Mouse (Mus musculus): Measurements from ENCODE around the gene Taf4.

Taf4 gene

GRCm38 (mm10) chr2:179976628-179977343 lies at the start of gene Taf4:
Gene Taf4 (minus strand): TSS chr2:179976646.
- peak; percentile 92 for DNase-seq (ENCODE audit: low spot score)

GRCm38 (mm10) chr2:180025861-180026200 lies 49.4 kb upstream of the Taf4 start:
- DNase-seq (ENCODE audit: low spot score), result no peak

GRCm38 (mm10) chr2:180025135-180025860 lies 48.9 kb upstream of the Taf4 start:
- peak; percentile 79 for DNase-seq (ENCODE audit: low spot score)

- peak; percentile 98 for DNase-seq (ENCODE audit: low spot score)
Measured at GRCm38 (mm10) chr2:180024401-180025098, 48.1 kb upstream of the Taf4 start, which contains the start of gene Lsm14b. Gene Lsm14b (plus strand): TSS chr2:180024987.

- DNase-seq (ENCODE audit: low spot score), result no peak
Measured at GRCm38 (mm10) chr2:180022751-180023150, 46.3 kb upstream of the Taf4 start.

- DNase-seq (ENCODE audit: low spot score), result no peak
Measured at GRCm38 (mm10) chr2:180020919-180021318, 44.5 kb upstream of the Taf4 start.

- no peak for DNase-seq (ENCODE audit: low spot score)
Measured at GRCm38 (mm10) chr2:180020091-180020661, 43.7 kb upstream of the Taf4 start.

- no peak for DNase-seq (ENCODE audit: low spot score)
Measured at GRCm38 (mm10) chr2:180018573-180018972, 42.1 kb upstream of the Taf4 start.

- DNase-seq (ENCODE audit: low spot score), result peak; percentile 16
Measured at GRCm38 (mm10) chr2:180017632-180018031, 41.2 kb upstream of the Taf4 start.

GRCm38 (mm10) chr2:180013686-180014085 lies 37.2 kb upstream of the Taf4 start:
- peak; percentile 28 for DNase-seq (ENCODE audit: low spot score)

- peak; percentile 60 for DNase-seq (ENCODE audit: low spot score)
Measured at GRCm38 (mm10) chr2:180011370-180011769, 34.9 kb upstream of the Taf4 start.

GRCm38 (mm10) chr2:180010686-180011085 lies 34.2 kb upstream of the Taf4 start:
- DNase-seq (ENCODE audit: low spot score), result peak; percentile 2

GRCm38 (mm10) chr2:180006352-180007017 lies 30.0 kb upstream of the Taf4 start:
- DNase-seq (ENCODE audit: low spot score), result no peak

GRCm38 (mm10) chr2:180005656-180006351 lies 29.4 kb upstream of the Taf4 start:
- DNase-seq (ENCODE audit: low spot score), result no peak

GRCm38 (mm10) chr2:180001635-180002034 lies 25.2 kb upstream of the Taf4 start:
- DNase-seq (ENCODE audit: low spot score), result no peak

- DNase-seq (ENCODE audit: low spot score), result no peak
Measured at GRCm38 (mm10) chr2:179998431-179998830, 22.0 kb upstream of the Taf4 start.

- DNase-seq (ENCODE audit: low spot score), result no peak
Measured at GRCm38 (mm10) chr2:179993071-179993470, 16.6 kb upstream of the Taf4 start.

- DNase-seq (ENCODE audit: low spot score), result no peak
Measured at GRCm38 (mm10) chr2:179989098-179989497, 12.7 kb upstream of the Taf4 start.

- no peak for DNase-seq (ENCODE audit: low spot score)
Measured at GRCm38 (mm10) chr2:179986437-179987022, 10.1 kb upstream of the Taf4 start.

GRCm38 (mm10) chr2:179985695-179986094 lies 9.2 kb upstream of the Taf4 start:
- no peak for DNase-seq (ENCODE audit: low spot score)

GRCm38 (mm10) chr2:179984830-179985229 lies 8.4 kb upstream of the Taf4 start:
- no peak for DNase-seq (ENCODE audit: low spot score)
